Mouse (Mus musculus): ENCODE results near the gene Snapc2. TPM values are rescaled to one million over a fixed set of nuclear protein-coding genes. Genes with fewer than 3 reads are reported as not detected.

Gene Snapc2
- polyA plus RNA-seq, 1 experiment from 2014 or later, result 52.0 TPM

DNA sequence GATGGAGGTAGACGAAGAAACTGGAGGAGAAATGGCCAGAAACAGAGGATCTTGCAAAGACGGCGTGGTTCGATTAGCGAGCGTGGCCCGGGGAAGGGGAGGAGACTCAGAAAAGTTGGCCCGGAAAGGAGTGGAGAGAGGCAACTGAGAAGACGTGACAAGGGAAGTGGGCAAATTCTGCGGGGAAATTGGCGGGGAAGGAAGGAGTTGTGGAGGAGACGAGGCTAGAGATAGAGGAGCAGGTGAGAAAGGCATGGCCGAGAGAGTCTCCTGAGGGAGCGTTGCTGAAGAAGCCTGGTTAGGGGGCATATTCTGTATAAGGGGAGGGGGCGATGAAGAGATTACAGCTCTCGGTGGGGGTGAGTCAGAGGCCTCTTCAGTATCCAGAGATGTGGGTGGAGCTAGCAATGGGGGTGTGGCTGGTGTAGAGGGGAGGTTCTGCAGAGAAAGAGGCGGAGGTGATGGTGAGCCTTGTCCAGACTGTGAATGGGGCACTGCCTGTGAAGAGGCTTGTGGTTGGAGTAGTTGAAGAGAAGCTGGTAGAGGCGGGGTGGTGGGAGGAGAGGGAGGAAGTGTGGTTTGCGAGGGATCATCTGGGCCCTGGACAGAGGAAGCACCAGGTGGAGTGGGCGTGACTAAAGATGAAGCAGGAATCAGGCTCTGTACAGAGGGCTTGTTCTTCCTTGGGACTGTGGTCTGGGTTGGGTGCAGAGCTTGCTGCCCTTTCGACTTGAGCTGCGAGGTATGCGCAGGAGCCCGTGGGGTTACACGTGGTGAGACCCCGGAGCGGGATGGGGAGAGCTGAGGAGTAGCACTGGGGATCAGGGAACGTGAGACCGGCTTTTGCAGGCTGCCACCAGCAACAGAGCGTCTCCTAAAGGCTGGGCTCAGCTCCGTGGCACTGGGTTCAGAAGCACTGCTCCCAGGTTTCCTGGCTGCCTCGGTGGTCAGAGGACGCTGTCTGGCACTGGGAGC is 38.6 kb upstream of the Snapc2 start:
- Histone ChIP-seq H3K4me1 (replicated peaks; ENCODE audit: control insufficient read depth, insufficient read depth, low read length) (peaks cover 15% of the 10 kb centered on the region), H3K9ac (ENCODE audit: low read length) (peak overlapping the region; percentile 64), H3K36me3 (ENCODE audit: control insufficient read depth, insufficient read depth, low read length) (peaks cover 5% of the 10 kb centered on the region; the same call in 1 of the 2 replicates), H3K9me3 (ENCODE audit: control insufficient read depth, low read length) (no peaks in the 10 kb centered on the region), H3K4me3 (ENCODE audit: low read length) (peak overlapping the region; percentile 58), H3K4me2 (ENCODE audit: low read depth, low read length) (peak overlapping the region; percentile 96), H3K27me3 (ENCODE audit: control insufficient read depth, insufficient read depth, low read depth, low read length) (peaks cover 23% of the 10 kb centered on the region), H3K27ac (ENCODE audit: low read length) (peak overlapping the region; percentile 90)
- peak; percentile 80 for ATAC-seq (ENCODE audit: low read depth)
- 4% methylated on average over 33 of the region's 33 CpGs for WGBS

DNA sequence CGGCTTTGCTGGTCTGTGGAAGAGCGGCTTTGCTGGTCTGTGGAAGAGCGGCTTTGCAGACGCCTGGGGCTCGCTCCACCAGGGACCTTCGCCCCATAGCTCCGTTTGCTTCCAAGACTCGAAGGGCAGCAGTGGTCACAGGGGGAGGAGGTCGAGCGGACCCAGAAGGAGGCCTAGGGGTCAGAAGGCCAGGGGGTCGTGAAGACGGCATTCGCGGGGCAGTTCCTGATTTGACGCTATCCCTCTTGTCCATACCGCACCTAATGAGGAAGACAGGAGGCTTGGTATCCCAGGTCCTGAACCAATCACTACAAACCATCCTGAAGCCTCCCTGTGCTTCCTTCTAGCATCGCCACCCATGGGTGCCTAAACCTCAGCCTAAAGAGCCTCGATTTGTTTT is 36.6 kb upstream of the Snapc2 start:
- H3K4me2 ChIP-seq (ENCODE audit: low read depth, low read length), result peak overlapping the region; percentile 74
- H3K4me1 ChIP-seq (replicated peaks; ENCODE audit: control insufficient read depth, insufficient read depth, low read length), result peaks cover 15% of the 10 kb centered on the region
- no peaks in the 10 kb centered on the region for H3K36me3 ChIP-seq (ENCODE audit: control insufficient read depth, insufficient read depth, low read length)
- no peak for ATAC-seq (ENCODE audit: low read depth)
- no peaks in the 10 kb centered on the region for H3K9me3 ChIP-seq (ENCODE audit: control insufficient read depth, low read length)
- H3K4me3 ChIP-seq (ENCODE audit: low read length), result peak overlapping the region; percentile 56
- H3K27me3 ChIP-seq (ENCODE audit: control insufficient read depth, insufficient read depth, low read depth, low read length), result peaks cover 23% of the 10 kb centered on the region
- no peak overlapping the region for H3K27ac ChIP-seq (ENCODE audit: low read length)
- 6% methylated on average over 18 of the region's 18 CpGs for WGBS
- H3K9ac ChIP-seq (ENCODE audit: low read length), result peak overlapping the region; percentile 64

DNA sequence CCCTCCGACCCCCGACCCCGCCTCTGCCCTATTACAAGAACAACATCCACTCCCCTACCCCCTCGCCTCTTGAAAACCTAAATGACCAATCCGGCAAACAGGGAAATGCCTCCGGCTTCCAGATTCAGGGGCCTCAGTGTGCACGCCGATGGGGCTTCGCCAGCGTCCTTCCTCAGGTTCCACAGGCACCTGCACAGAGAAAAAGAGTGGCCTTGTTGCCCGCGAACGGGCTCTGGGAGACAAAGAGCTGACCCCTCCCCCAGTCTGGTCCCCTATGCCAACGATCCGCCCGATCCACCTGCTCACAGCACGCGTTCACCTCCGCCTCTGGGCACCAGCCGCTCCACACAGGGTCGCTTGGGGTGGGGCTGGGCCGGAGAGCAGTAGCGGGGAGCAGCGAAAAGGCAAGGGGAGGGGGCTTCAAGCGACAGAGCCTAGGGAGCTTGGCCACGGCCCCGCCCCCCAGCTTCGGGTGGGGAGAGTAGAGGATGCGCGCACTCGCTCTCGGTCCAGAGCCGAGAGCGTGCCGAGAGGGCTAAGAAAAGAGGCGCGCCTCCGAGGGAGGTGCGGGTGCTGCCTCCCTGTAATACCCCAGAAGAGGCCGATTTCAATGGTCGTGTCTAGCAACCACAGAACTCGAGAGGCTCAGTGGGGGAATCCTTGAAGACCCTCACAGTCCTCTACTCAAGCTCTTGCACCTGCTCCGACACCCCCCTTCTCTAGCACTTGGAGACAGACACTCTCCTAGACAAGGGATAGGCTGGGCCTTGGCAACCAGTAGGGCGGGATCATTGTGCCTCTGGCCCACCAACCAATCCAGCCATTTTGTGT is 35.9 kb upstream of the Snapc2 start, which contains the start of gene Prr36:
Prr36 (minus strand) TSS at position 669 of the 831 bp plus-strand sequence.
- Histone ChIP-seq H3K4me1 (replicated peaks; ENCODE audit: control insufficient read depth, insufficient read depth, low read length) (peaks cover 15% of the 10 kb centered on the region), H3K9ac (ENCODE audit: low read length) (peak within 1 kb of the TSS; percentile 64), H3K27me3 (ENCODE audit: control insufficient read depth, insufficient read depth, low read depth, low read length) (peaks cover 23% of the 10 kb centered on the region), H3K4me2 (ENCODE audit: low read depth, low read length) (peak within 1 kb of the TSS; percentile 74), H3K9me3 (ENCODE audit: control insufficient read depth, low read length) (no peaks in the 10 kb centered on the region), H3K4me3 (ENCODE audit: low read length) (peak within 1 kb of the TSS; percentile 56), H3K27ac (ENCODE audit: low read length) (0 out of 2 replicates have a peak within 1 kb of the TSS, but pooled peaks have one; percentile 37), H3K36me3 (ENCODE audit: control insufficient read depth, insufficient read depth, low read length) (no peaks in the 10 kb centered on the region)
- 0 out of 2 replicates have a peak, but pooled peaks have one; percentile 2 for ATAC-seq (ENCODE audit: low read depth)
- 3% methylated on average over 44 of the region's 44 CpGs for WGBS

DNA sequence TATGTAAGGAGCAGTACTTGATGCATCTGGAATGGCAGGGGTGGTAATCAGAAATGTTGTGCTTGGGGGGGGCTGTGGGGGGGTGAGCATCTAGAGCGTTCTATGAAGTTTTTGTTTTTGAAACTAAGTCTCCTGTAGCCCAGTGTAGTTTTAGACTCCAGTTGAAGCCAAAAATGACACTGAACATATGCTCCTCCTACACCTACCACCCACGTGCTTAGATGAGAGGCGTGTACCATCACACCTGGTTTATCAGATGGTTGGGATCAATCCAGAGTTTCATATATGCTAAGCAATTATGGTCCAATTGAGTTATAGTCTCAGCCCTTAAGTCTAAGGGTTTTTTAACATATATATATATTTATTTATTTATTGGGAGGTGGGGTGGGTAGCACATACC is 33.3 kb upstream of the Snapc2 start:
- H3K36me3 ChIP-seq (ENCODE audit: control insufficient read depth, insufficient read depth, low read length), result no peaks in the 10 kb centered on the region
- no peak for ATAC-seq (ENCODE audit: low read depth)
- no peak overlapping the region for H3K4me2 ChIP-seq (ENCODE audit: low read depth, low read length)
- WGBS, result 85% methylated on average over 3 of the region's 3 CpGs
- no peak overlapping the region for H3K27ac ChIP-seq (ENCODE audit: low read length)
- H3K9ac ChIP-seq (ENCODE audit: low read length), result no peak overlapping the region
- H3K4me1 ChIP-seq (replicated peaks; ENCODE audit: control insufficient read depth, insufficient read depth, low read length), result peaks cover 3% of the 10 kb centered on the region
- H3K4me3 ChIP-seq (ENCODE audit: low read length), result no peak overlapping the region
- H3K9me3 ChIP-seq (ENCODE audit: control insufficient read depth, low read length), result no peaks in the 10 kb centered on the region
- peaks cover 23% of the 10 kb centered on the region for H3K27me3 ChIP-seq (ENCODE audit: control insufficient read depth, insufficient read depth, low read depth, low read length)

DNA sequence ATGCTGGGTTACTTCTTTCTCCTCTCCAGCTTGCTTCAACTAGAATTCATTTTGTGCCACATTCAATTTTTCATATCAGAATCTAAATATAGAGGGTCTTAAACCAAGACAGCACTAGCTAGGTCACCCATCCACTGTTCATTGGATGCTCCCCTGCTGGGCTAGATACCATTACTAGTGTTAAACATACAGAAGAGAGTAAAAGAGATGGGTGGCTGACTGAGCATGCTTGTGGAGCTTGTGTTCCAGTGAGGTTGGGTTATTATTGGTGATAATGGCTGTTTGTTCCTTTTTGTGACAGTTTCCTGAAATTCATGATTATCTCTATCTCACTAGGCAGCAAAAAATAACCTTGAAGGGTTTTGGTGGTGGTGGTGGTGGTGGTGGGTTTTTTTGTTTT is 30.8 kb upstream of the Snapc2 start:
- no peak overlapping the region for H3K4me3 ChIP-seq (ENCODE audit: low read length)
- H3K27me3 ChIP-seq (ENCODE audit: control insufficient read depth, insufficient read depth, low read depth, low read length), result peaks cover 18% of the 10 kb centered on the region
- no peak for ATAC-seq (ENCODE audit: low read depth)
- no peaks in the 10 kb centered on the region for H3K4me1 ChIP-seq (replicated peaks; ENCODE audit: control insufficient read depth, insufficient read depth, low read length)
- no peaks in the 10 kb centered on the region for H3K9me3 ChIP-seq (ENCODE audit: control insufficient read depth, low read length)
- H3K27ac ChIP-seq (ENCODE audit: low read length), result no peak overlapping the region
- no peak overlapping the region for H3K4me2 ChIP-seq (ENCODE audit: low read depth, low read length)
- H3K9ac ChIP-seq (ENCODE audit: low read length), result no peak overlapping the region
- no peaks in the 10 kb centered on the region for H3K36me3 ChIP-seq (ENCODE audit: control insufficient read depth, insufficient read depth, low read length)

DNA sequence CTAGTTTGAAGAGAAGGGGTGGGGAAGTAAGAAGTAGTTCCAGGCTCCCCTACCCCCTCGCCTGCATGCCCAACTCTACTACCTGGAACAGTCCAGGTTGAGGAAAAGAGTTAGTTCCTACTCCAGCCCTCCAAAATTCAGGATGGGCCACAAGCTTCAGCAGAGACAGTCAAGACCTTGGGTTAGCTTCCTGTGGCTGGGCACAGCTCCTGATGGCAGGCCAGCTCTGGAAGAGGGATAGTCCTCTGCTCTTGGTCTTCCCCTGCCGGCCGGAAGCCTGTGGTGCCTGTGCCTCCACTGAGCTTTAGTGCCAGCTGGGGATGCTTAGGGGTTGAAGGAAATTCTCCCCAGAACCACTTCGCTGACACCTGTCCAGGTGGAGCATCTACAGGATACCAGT is 26.6 kb upstream of the Snapc2 start:
- Histone ChIP-seq H3K4me2 (ENCODE audit: low read depth, low read length) (peak overlapping the region; percentile 62), H3K4me3 (ENCODE audit: low read length) (peak overlapping the region; percentile 42), H3K36me3 (ENCODE audit: control insufficient read depth, insufficient read depth, low read length) (no peaks in the 10 kb centered on the region), H3K27me3 (ENCODE audit: control insufficient read depth, insufficient read depth, low read depth, low read length) (peaks cover 7% of the 10 kb centered on the region), H3K9ac (ENCODE audit: low read length) (peak overlapping the region; percentile 64), H3K27ac (ENCODE audit: low read length) (no peak overlapping the region), H3K9me3 (ENCODE audit: control insufficient read depth, low read length) (no peaks in the 10 kb centered on the region), H3K4me1 (replicated peaks; ENCODE audit: control insufficient read depth, insufficient read depth, low read length) (no peaks in the 10 kb centered on the region)
- peak; percentile 50 for ATAC-seq (ENCODE audit: low read depth)
- 22% methylated on average over 4 of the region's 4 CpGs for WGBS

DNA sequence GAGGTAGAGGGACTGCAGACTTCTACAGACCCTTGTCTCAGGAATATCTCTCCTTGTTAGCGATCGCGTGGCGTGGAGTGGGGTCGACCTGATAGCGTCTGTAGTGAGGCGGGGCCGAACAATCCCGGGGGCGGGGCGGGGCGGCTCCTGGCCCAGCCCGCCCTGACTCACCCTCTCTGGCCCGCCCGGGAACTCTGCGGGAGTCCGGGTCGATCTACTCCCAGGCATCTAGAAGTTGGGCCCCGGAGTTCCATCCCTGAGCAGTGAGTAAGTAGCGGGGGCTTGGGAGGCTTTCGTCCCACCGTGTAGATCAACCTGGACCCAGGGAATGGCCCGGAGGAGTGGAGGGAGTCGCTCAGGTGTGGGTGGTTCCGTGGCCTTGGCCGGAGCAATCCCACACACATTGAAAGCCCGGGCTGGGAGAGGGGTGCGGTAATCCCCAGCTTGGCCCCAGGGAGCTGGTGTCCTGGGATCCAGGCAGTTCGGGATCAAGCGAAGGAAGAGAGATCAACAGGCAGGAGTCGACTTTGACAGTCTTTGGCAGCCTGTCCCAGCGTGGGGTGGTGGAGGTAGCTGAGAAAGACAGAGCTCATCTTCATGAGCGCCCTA is 26.0 kb upstream of the Snapc2 start, which contains the start of gene Lrrc8e:
Lrrc8e (plus strand) TSS at position 89 of the 609 bp plus-strand sequence.
- H3K4me2 ChIP-seq (ENCODE audit: low read depth, low read length), result peak within 1 kb of the TSS; percentile 62
- WGBS, result 4% methylated on average over 33 of the region's 33 CpGs
- H3K27ac ChIP-seq (ENCODE audit: low read length), result no peak within 1 kb of the TSS
- peak within 1 kb of the TSS; percentile 64 for H3K9ac ChIP-seq (ENCODE audit: low read length)
- H3K27me3 ChIP-seq (ENCODE audit: control insufficient read depth, insufficient read depth, low read depth, low read length), result peaks cover 7% of the 10 kb centered on the region
- H3K36me3 ChIP-seq (ENCODE audit: control insufficient read depth, insufficient read depth, low read length), result no peaks in the 10 kb centered on the region
- no peaks in the 10 kb centered on the region for H3K4me1 ChIP-seq (replicated peaks; ENCODE audit: control insufficient read depth, insufficient read depth, low read length)
- peak within 1 kb of the TSS; percentile 42 for H3K4me3 ChIP-seq (ENCODE audit: low read length)
- peak; percentile 81 for ATAC-seq (ENCODE audit: low read depth)
- H3K9me3 ChIP-seq (ENCODE audit: control insufficient read depth, low read length), result no peaks in the 10 kb centered on the region

DNA sequence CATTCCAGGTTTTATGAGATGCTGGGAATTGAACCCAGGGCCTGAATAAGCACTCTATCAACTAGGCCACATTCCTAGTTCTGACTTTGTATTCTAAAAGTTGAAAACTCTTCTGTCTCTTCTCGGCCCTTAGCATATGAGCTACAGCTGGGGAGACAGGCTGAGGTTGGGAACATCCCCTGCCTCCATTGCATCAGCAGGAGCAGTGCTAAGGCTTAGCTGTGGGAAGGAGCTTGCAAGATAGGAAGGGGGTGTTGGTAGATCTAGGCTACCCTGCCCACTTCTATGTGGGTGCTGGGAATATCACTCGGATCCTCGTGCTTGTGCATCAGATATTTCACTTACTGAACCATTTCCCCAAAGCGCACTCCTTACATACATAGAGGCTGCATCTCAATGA is 25.0 kb upstream of the Snapc2 start:
- Histone ChIP-seq H3K9me3 (ENCODE audit: control insufficient read depth, low read length) (no peaks in the 10 kb centered on the region), H3K27ac (ENCODE audit: low read length) (no peak overlapping the region), H3K4me3 (ENCODE audit: low read length) (no peak overlapping the region), H3K27me3 (ENCODE audit: control insufficient read depth, insufficient read depth, low read depth, low read length) (peaks cover 7% of the 10 kb centered on the region), H3K4me2 (ENCODE audit: low read depth, low read length) (no peak overlapping the region), H3K36me3 (ENCODE audit: control insufficient read depth, insufficient read depth, low read length) (no peaks in the 10 kb centered on the region), H3K4me1 (replicated peaks; ENCODE audit: control insufficient read depth, insufficient read depth, low read length) (no peaks in the 10 kb centered on the region), H3K9ac (ENCODE audit: low read length) (no peak overlapping the region)
- no peak for ATAC-seq (ENCODE audit: low read depth)
- WGBS, result 91% methylated on average over 4 of the region's 4 CpGs
